Mouse (Mus musculus) limb, embryonic 12.5 days (tissue): ENCODE data around the gene Gp1bb. TPM values are rescaled to one million over a fixed set of nuclear protein-coding genes. Genes with fewer than 3 reads are reported as not detected.
A peak's percentile ranks its signal among the peaks of the same experiment; 100 is the strongest.

Experiments
- ATAC-seq: fragments of 200-750 bp; cut with Nextera tagmentation; 2 replicates; pipeline ENCODE4 v1.8.0; 2017; ENCODE audit warnings: low read depth, moderate TSS enrichment; ENCODE audit not compliant: insufficient number of reproducible peaks, insufficient read depth, low FRiP score, low TSS enrichment
- H3K27ac ChIP-seq: fragments of 300-500 bp; sonication (generic); 2 replicates; pipeline ENCODE4 v1.5.1; 2016; ENCODE audit warnings: mild to moderate bottlenecking, moderate library complexity
- H3K27me3 ChIP-seq: fragments of 300-500 bp; sonication (generic); 2 replicates; pipeline ENCODE4 v1.6.1; 2016; ENCODE audit warnings: mild to moderate bottlenecking, moderate library complexity
- H3K36me3 ChIP-seq: fragments of 300-500 bp; sonication (generic); 2 replicates; pipeline ENCODE4 v1.6.1; 2016; ENCODE audit warnings: mild to moderate bottlenecking, moderate library complexity
- H3K4me1 ChIP-seq: fragments of 300-500 bp; sonication (generic); replicated peaks from 2 replicates; pipeline ENCODE4 v1.6.1; 2016
- H3K4me2 ChIP-seq: fragments of 300-500 bp; sonication (generic); 2 replicates; pipeline ENCODE4 v1.6.1; 2016; ENCODE audit warnings: mild to moderate bottlenecking, moderate library complexity
- H3K4me3 ChIP-seq: fragments of 300-500 bp; sonication (generic); replicated peaks from 2 replicates; pipeline ENCODE4 v1.5.1; 2016; ENCODE audit warnings: mild to moderate bottlenecking
- H3K9ac ChIP-seq: fragments of 300-500 bp; sonication (generic); replicated peaks from 2 replicates; pipeline ENCODE4 v1.6.1; 2016; ENCODE audit warnings: mild to moderate bottlenecking, moderate library complexity
- H3K9me3 ChIP-seq: fragments of 300-500 bp; sonication (generic); 2 replicates; pipeline ENCODE4 v1.6.1; 2016; ENCODE audit warnings: mild to moderate bottlenecking, moderate library complexity
- WGBS: fragments of 180-500 bp; shearing (Covaris S2); methylation state at CpG from one replicate; pipeline ENCODE4 v1.1.7; 2016; 5-methylcytosine and 5-hydroxymethylcytosine counted together
- polyA plus RNA-seq: library from polyadenylated mRNA; unstranded; fragments of >200 nt; fragmentation: Nextera tagmentation; extraction: Ambion mirVana; gene quantifications from 2 replicates; pipeline ENCODE4 v1.2.1, GENCODE M21; 2016

Gp1bb gene
- polyA plus RNA-seq, 1 experiment from 2014 or later: 3.9 TPM

DNA sequence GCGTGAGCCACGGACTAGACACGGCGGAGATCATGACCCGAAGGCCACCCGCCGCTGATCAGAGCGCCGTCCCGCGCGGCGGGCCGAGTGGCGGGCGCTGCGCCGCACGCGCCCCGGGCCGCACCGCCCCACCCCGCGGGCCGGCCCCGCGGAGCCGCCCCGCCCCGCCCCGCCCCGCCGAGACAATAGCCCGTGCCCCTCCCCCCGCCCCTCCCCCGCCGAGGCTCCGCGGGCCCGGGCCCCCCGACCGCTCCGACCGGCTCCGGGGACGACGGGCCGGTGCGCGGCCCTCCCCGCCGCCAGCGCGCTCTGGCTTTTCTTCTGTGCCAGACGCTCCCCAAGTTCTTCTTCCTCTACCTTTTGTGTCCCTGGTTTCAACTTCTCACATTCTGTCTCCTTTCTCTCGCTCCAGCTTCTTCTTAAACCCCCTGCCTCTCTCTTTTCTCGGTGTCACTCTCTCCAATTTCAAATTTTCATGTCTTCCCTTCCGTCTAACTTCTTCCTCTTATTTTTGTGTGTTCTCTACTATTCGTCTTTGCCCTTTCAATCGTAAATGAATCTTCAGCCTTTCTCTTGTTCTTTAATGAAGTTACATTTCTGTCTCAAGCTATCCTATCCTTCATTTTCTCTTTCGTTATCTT is 35.2 kb downstream of the Gp1bb start:
- no peaks in the 10 kb centered on the region for H3K9me3 ChIP-seq
- no peak for ATAC-seq
- no peaks in the 10 kb centered on the region for H3K36me3 ChIP-seq
- H3K4me3 ChIP-seq: peak overlapping the region; percentile 51
- no peak overlapping the region for H3K27ac ChIP-seq
- H3K9ac ChIP-seq: peak overlapping the region; percentile 66
- H3K4me1 ChIP-seq: peaks cover 55% of the 10 kb centered on the region
- H3K27me3 ChIP-seq: peaks cover 98% of the 10 kb centered on the region
- peak overlapping the region; percentile 75 for H3K4me2 ChIP-seq
- WGBS: 1% methylated on average over 33 of the region's 62 CpGs

DNA sequence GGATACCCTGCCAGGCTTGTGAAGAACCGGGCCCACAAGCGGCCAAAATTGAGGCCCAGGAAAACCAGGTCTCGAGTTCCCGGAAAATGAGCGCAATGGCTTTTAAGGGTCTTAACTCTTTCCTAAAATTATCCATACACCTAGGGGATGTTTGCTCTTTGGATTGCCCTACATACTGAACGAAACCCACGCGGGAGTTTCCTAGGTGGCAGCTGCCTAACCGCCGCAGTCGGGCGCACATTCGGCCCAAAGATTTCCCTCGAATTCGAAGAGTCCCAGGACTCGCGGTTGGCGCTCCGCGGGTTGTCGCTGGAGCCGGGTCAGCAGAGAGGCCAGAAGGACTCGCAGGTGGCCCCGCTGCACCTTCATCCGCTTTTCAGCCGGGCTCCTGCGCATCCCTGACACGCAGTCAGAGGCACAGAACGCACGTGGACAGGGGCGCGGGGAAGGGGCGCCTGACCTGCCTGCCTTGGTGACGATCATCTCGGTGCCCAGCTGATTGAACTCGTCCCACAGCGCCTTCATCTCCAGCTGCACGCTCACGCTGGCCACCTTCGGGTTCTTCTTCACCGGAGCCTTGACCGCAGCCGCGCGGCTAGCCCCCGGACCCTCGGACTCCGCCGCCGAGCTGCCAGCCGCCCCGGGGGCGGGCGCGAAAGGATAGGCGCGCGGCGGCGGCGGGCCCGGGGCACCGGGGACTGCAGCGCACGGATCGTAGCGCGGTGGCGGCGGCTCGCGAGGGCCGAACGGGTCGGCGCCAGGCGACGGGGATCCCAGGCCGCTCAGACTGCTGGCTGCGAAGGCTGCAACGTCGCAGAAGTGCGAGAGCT is 35.9 kb downstream of the Gp1bb start:
- no peak for ATAC-seq
- H3K27ac ChIP-seq: 0 out of 2 replicates have a peak overlapping the region, but pooled peaks have one; percentile 17
- peak overlapping the region; percentile 66 for H3K9ac ChIP-seq
- peaks cover 98% of the 10 kb centered on the region for H3K27me3 ChIP-seq
- WGBS: 1% methylated on average over 83 of the region's 83 CpGs
- H3K4me3 ChIP-seq: peak overlapping the region; percentile 51
- H3K4me2 ChIP-seq: peak overlapping the region; percentile 75
- H3K9me3 ChIP-seq: no peaks in the 10 kb centered on the region
- no peaks in the 10 kb centered on the region for H3K36me3 ChIP-seq
- peaks cover 55% of the 10 kb centered on the region for H3K4me1 ChIP-seq

DNA sequence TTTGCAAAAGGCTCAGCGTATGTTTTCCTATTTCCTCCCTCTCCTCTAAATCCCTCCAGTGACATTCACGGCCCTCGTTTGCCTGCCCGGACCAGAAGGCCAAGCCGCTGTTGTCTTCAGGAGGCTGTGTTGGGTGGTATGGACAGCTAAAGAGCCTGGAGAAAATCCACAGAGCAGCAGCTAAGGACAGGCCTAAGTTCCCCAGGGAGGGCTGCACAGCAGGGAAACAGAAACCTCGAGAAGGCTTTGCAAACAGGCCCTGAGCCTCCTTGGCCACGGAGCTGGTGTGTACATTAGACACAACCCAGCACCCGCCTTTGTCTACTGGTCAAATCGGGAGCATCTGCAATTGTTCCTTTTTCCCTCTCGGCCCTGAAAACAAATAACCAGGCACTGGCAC is 36.5 kb downstream of the Gp1bb start:
- ATAC-seq: no peak
- Histone ChIP-seq H3K4me1 (peaks cover 53% of the 10 kb centered on the region), H3K9me3 (no peaks in the 10 kb centered on the region), H3K36me3 (no peaks in the 10 kb centered on the region), H3K9ac (peak overlapping the region; percentile 66), H3K27me3 (peaks cover 98% of the 10 kb centered on the region), H3K27ac (no peak overlapping the region), H3K4me3 (peak overlapping the region; percentile 51), H3K4me2 (peak overlapping the region; percentile 75)
- WGBS: 4% methylated on average over 10 of the region's 10 CpGs

DNA sequence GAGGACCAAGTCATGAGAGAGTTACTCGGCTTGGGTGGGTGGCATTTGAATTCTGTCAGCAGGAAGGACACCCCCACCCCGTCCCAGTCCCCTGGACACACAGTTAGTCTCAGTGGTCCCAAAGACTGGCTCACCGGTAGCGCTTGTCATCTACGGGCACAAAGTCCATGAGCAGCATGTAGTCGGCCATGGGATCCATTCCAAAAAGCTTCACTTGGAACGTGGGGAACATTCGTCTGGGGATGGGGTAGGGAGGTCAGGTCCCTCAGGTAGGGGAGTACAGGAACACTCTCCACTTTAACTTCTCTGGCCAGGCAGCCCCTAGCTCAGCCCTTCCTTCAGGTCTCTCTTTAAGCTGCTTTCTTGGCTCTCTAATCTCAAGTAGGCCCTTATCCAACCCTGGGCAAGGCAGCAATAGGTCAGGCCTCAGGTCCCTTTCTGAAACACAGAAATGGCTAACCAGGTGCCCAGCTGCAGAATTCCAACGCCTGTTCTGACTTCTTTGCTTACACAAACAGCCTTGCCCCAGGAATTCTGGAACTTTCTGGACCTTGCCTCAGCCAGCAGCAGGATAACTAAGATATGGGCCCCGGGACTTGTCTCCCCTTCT is 37.2 kb downstream of the Gp1bb start:
- peaks cover 46% of the 10 kb centered on the region for H3K4me1 ChIP-seq
- H3K9ac ChIP-seq: no peak overlapping the region
- H3K27ac ChIP-seq: no peak overlapping the region
- H3K4me3 ChIP-seq: peak overlapping the region; percentile 51
- ATAC-seq: no peak
- H3K27me3 ChIP-seq: peaks cover 98% of the 10 kb centered on the region
- no peaks in the 10 kb centered on the region for H3K36me3 ChIP-seq
- no peaks in the 10 kb centered on the region for H3K9me3 ChIP-seq
- 16% methylated on average over 10 of the region's 10 CpGs for WGBS
- peak overlapping the region; percentile 75 for H3K4me2 ChIP-seq

DNA sequence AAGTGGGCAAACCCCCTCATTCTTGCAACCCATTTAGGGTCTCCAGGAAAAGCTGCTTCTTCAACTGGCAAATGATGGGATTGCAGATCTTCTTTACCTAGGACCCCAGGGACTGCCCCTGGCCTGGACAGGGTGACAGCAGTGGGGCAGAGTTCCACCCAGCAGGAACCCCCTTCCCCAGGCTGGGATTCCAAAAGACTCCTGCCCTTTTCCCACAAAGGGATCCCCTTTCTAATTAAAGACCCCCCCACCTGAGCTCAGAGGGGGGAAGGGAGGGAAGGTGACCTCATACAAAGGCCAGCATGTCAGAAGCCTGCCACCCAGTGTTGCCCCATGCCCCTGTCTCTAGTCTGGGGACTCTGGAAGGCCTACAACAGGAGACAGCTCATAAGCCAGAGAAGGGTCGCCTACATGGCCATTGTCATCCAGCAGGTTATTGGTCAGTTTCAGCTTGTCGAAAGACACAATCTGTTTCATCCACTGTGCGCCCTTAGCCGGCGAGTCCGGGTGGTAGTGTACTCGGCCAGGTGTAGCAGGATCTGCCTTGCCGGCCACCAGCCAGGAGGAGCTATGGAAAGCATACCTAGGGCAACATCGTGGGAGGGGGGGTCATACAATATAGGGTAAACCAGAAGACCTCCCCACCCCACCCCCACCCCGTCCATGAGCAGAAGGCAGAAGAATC is 38.4 kb downstream of the Gp1bb start:
- H3K27me3 ChIP-seq: peaks cover 95% of the 10 kb centered on the region

DNA sequence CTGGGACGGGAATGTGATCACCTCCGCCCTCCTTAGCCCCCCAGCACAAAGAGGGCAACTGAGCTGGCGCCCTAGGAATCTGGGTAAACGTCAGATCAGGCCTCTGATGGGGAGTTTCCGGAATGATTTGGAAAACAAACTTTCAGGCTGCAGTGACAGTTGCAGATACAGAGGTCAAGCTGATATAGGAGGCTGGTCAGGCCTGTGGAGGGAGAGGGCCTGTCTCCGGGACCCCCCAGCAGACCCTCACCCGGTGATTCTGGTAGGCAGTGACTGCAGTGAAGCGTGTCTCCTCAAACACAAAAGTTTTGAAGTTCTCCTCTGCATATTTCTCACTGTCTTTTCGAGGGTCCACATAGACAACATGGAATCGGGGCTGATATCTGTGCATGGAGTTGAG is 39.0 kb downstream of the Gp1bb start:
- H3K27me3 ChIP-seq: peaks cover 95% of the 10 kb centered on the region
- H3K9me3 ChIP-seq: no peaks in the 10 kb centered on the region
- peak overlapping the region; percentile 4; the same call in 1 of the 2 replicates for H3K4me3 ChIP-seq
- WGBS: 14% methylated on average over 10 of the region's 10 CpGs
- no peak overlapping the region for H3K27ac ChIP-seq
- H3K9ac ChIP-seq: no peak overlapping the region
- ATAC-seq: no peak
- peak overlapping the region; percentile 62; the same call in 1 of the 2 replicates for H3K4me2 ChIP-seq
- H3K4me1 ChIP-seq: peaks cover 40% of the 10 kb centered on the region
- H3K36me3 ChIP-seq: no peaks in the 10 kb centered on the region

More for the DNA sequence above, 38.4 kb downstream of the Gp1bb start:
- Histone ChIP-seq H3K27ac (no peak overlapping the region), H3K9me3 (no peaks in the 10 kb centered on the region), H3K4me1 (peaks cover 44% of the 10 kb centered on the region), H3K9ac (no peak overlapping the region), H3K4me2 (peak overlapping the region; percentile 75; the same call in 1 of the 2 replicates), H3K36me3 (no peaks in the 10 kb centered on the region), H3K4me3 (peak overlapping the region; percentile 51; the same call in 1 of the 2 replicates)
- ATAC-seq: no peak
- 13% methylated on average over 10 of the region's 10 CpGs for WGBS

DNA sequence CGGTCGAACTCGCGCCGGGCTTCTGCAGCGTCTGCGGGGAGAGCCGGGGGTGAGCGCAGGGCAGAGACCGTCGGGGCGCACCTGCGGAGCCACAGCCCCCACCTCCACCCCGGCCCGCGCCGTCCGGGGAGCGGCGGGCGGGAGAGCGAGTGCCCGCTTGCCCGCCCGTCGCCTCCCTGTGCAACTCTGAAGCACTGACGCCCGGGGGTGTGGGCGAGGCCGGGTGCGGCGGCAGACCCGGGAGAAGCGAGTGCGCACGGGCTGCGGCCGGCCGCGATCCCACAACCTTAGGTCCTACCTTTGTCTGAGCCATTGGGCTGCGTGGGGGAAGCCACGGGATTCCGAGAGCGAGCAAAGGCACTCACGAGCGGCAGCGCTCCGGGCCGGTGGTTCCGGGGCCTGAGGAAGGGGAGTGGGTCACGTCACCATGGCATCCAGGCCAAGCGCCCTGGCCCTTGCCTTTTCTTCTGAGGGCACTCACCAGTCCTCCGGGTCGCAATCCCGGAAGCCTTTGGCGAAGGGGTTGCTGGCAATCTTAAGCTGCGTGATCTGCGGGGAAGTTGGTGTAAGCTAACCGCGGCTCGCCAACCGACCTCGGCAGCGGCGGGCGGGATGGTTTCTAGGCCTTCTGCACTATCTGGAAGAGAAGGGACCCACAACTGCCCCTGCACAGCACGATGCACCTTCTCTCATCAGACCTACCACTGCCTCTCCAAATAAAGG is 39.6 kb downstream of the Gp1bb start:
- Histone ChIP-seq H3K27me3 (peaks cover 95% of the 10 kb centered on the region), H3K9me3 (no peaks in the 10 kb centered on the region), H3K36me3 (no peaks in the 10 kb centered on the region), H3K4me1 (peaks cover 40% of the 10 kb centered on the region), H3K27ac (no peak overlapping the region), H3K9ac (peak overlapping the region; percentile 48; the same call in 1 of the 2 replicates), H3K4me3 (peak overlapping the region; percentile 39), H3K4me2 (peak overlapping the region; percentile 62)
- ATAC-seq: no peak
- WGBS: 2% methylated on average over 66 of the region's 67 CpGs

DNA sequence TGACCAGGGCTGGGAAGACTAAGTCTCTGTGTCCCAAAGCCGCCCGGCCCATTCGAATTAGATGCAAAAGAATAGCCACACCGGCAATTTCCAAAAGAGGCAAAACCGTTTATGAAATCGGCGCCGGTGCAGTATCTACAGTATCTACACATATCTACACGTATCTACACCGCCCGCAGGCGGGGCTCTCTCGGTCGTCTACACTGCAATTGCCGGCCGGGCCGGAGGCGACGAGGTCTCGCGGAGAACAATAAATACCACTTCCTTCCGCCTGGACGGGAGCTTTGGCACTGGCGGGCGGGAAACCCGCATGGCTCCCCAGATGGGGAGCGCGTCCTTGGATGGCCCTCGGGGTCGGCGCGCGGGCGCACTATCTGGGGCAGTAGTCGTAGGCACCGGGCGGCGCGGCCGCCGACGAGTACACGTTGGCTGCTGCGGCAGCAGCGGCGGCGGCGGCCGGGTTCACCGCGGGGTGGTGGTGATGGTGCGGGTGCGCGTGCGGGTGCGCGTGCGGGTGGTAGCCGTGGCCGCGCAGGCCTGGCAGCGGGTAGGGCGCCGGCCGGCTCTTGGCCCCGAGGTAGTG is 40.5 kb downstream of the Gp1bb start:
- peak overlapping the region; percentile 62 for H3K4me2 ChIP-seq
- no peak for ATAC-seq
- H3K9ac ChIP-seq: peak overlapping the region; percentile 48; the same call in 1 of the 2 replicates
- H3K4me1 ChIP-seq: peaks cover 39% of the 10 kb centered on the region
- no peaks in the 10 kb centered on the region for H3K9me3 ChIP-seq
- H3K4me3 ChIP-seq: peak overlapping the region; percentile 39
- H3K27ac ChIP-seq: no peak overlapping the region
- no peaks in the 10 kb centered on the region for H3K36me3 ChIP-seq
- 1% methylated on average over 66 of the region's 66 CpGs for WGBS
- peaks cover 95% of the 10 kb centered on the region for H3K27me3 ChIP-seq

DNA sequence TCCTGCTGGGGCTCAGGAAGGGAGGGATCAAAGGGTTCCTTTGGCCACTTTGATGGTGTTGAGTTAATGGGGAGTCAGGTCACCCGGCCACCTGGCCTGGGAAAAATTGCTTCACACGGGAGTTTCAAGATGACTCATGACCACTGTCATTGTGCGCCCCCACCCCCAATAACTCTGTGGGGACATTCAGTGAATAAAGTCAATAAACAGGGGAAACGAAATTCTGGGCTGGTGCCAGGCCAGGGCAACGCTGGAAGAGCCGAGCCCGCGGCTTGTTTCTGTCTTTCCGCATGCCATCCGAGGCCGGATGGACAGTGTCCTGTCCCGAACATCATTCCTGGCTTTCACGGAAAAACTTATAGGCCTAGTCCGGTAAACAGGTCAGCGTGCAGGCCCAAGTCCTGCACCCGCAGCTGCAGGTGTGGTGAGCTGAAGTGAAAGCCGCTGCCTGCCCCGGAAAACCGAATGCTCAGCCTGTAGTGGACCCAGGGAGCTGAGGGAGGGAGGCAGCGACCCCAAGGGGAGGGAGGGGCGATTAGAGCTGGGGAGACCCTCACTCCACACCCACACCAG is 41.1 kb downstream of the Gp1bb start:
- Histone ChIP-seq H3K4me3 (peak overlapping the region; percentile 39), H3K36me3 (no peaks in the 10 kb centered on the region), H3K4me2 (peak overlapping the region; percentile 62), H3K27ac (no peak overlapping the region), H3K9ac (peak overlapping the region; percentile 48; the same call in 1 of the 2 replicates), H3K27me3 (peaks cover 92% of the 10 kb centered on the region), H3K9me3 (no peaks in the 10 kb centered on the region), H3K4me1 (peaks cover 33% of the 10 kb centered on the region)
- WGBS: 4% methylated on average over 21 of the region's 21 CpGs
- no peak for ATAC-seq

DNA sequence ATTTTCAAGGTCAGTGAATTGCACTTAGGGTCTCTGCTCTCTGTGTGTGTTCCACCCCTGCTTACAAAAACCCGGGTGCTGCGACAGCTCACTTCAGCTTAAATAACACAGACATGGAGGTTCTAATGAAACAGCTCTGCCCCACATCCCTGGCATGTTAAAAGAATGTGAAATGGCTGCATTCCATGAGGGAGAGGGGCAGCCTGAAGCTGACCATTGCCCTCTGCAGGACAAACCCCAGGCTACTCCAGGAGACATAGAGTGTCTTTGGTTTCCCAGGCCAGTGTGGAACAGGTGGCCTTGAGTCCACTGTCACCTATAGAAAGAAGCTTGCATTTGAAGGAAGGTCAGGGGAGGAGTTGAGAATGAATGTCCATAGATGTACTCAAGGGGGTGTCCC is 41.8 kb downstream of the Gp1bb start:
- Histone ChIP-seq H3K4me1 (peaks cover 26% of the 10 kb centered on the region), H3K27me3 (peaks cover 87% of the 10 kb centered on the region), H3K36me3 (no peaks in the 10 kb centered on the region), H3K4me3 (no peak overlapping the region), H3K4me2 (no peak overlapping the region), H3K9me3 (no peaks in the 10 kb centered on the region), H3K27ac (no peak overlapping the region), H3K9ac (no peak overlapping the region)
- 18% methylated on average over 2 of the region's 2 CpGs for WGBS
- ATAC-seq: no peak
